Mouse (Mus musculus) lung, adult 2 months (tissue): ENCODE data around the gene St7.

Experiments used
- CTCF ChIP-seq: fragments of 200-500 bp; IDR thresholded peaks from 2 replicates; pipeline ENCODE4 v1.5.1; 2011; ENCODE audit warnings: mild to moderate bottlenecking, low read length, control low read depth; ENCODE audit not compliant: insufficient read depth
- POLR2A ChIP-seq: fragments of 200-500 bp; IDR thresholded peaks from 2 replicates; pipeline ENCODE4 v1.6.1; 2011; ENCODE audit warnings: low read depth, mild to moderate bottlenecking, control low read depth, low read length, borderline replicate concordance; ENCODE audit errors: extremely low read depth

GRCm38 (mm10) chr6:17727241-17727640 is 34.5 kb downstream of the St7 start:
- TF ChIP-seq CTCF (no peak), POLR2A (no peak)
